Mouse (Mus musculus) spleen, postnatal 36 days (tissue): Measurements from ENCODE around the gene Brix1.

Experiments used
- DNase-seq, 2 experiments: peaks; one replicate each; pipeline ENCODE4 v3.0.0; 2022; ENCODE audit warnings: low spot score in 2 of 2, mixed read lengths in 1 of 2

The Brix1 gene

GRCm38 (mm10) chr15:10460986-10461385 is 24.8 kb downstream of the Brix1 start:
- DNase-seq: no peak

GRCm38 (mm10) chr15:10447102-10447501 is 38.6 kb downstream of the Brix1 start:
- DNase-seq: no peak

GRCm38 (mm10) chr15:10442275-10442674 is 43.5 kb downstream of the Brix1 start:
- DNase-seq: no peak

- no peak for DNase-seq
Observed at GRCm38 (mm10) chr15:10441493-10441892, 44.3 kb downstream of the Brix1 start.

- no peak for DNase-seq
Observed at GRCm38 (mm10) chr15:10439963-10440362, 45.8 kb downstream of the Brix1 start.

- no peak for DNase-seq
Observed at GRCm38 (mm10) chr15:10436893-10437292, 48.9 kb downstream of the Brix1 start.

GRCm38 (mm10) chr15:10426545-10427266 is 59.0 kb downstream of the Brix1 start:
- no peak for DNase-seq

GRCm38 (mm10) chr15:10426124-10426523 is 59.6 kb downstream of the Brix1 start:
- no peak for DNase-seq
